Mouse (Mus musculus): ENCODE data around the gene Gm49325.
"Not testable (repeated sequence)": the region's sequence is repeated elsewhere in the genome, so short reads cannot be mapped to it uniquely, and the experiment has no call there.

The Gm49325 gene

GRCm38 (mm10) chr10:77684181-77684580 lies 78.2 kb downstream of the Gm49325 start:
- DNase-seq (ENCODE audit: low read depth): no peak

- DNase-seq (ENCODE audit: low read depth): no peak
Observed at GRCm38 (mm10) chr10:77685895-77686664, 80.1 kb downstream of the Gm49325 start, which contains the start of gene Tspear. Gene Tspear (plus strand): TSS chr10:77686569.

DNA sequence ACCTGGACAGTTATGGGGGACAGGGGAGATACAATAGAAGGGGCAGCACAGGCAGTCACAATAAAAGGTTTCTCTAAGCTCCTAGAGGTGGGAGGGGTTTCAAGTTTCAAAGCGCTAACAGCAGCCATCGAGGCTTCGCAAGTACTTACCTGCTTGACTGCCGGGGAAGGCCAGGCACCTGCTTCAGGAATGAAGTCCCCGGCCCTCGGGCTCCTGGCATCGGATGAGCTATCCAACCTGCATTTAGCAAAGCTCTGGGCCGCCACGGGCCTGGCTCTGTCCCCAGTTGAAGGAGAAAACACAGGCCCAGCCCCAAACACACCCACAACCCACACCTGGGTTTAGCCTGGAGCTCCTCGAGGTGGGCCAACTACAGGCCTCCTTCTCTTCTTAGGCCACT lies 81.0 kb downstream of the Gm49325 start:
- no peak for DNase-seq (ENCODE audit: low read depth)

DNA sequence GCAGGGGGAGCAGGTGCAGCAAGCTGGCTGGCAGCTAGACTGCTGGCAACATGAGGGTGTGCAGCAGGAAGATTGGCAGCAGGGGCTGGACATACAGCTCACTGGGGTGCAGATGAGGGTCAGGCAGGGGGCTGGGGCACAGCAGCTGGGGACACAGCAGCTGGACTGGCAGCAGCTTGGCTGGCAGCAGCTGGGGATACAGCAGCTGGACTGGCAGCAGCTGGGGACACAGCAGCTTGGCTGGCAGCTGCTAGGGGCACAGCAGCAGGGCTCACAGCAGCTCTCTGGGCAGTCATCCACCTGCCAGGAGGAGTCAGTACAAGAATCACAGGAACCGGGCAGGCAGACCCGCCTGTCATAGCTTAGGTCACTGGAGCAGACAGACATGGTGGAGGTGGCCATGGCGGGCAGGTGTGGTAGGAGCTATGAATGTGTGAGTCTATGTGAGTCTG lies 84.4 kb downstream of the Gm49325 start, which contains the start of gene Gm19402:
Gm19402 (minus strand) TSS at position 402 of the 452 bp plus-strand sequence.
- not testable (repeated sequence) for DNase-seq (ENCODE audit: low read depth)

All from c-Kit-positive CD71-negative TER-119-negative erythroid progenitor cells, embryonic 14.5 days (primary cell).